Mouse (Mus musculus): ENCODE measurements around the gene Gap43. TPM values are rescaled to one million over a fixed set of nuclear protein-coding genes. Genes with fewer than 3 reads are reported as not detected.
"Not testable (repeated sequence)": the region's sequence is repeated elsewhere in the genome, so short reads cannot be mapped to it uniquely, and the experiment has no call there.

Gene Gap43
- polyA plus RNA-seq, 1 experiment from 2014 or later, result 719 TPM

GRCm38 (mm10) chr16:42262935-42263542 lies 77.4 kb downstream of the Gap43 start:
- H3K9me3 ChIP-seq, result no peaks in the 10 kb centered on the region
- H3K4me1 ChIP-seq, result no peaks in the 10 kb centered on the region
- H3K36me3 ChIP-seq, result no peaks in the 10 kb centered on the region
- no peak overlapping the region for H3K4me2 ChIP-seq (replicated peaks)
- 66% methylated on average over 5 of the region's 5 CpGs for WGBS
- peak; percentile 60; the same call in 1 of the 2 replicates for ATAC-seq (replicated peaks)
- peak overlapping the region; percentile 20; the same call in 1 of the 2 replicates for H3K27ac ChIP-seq (replicated peaks)
- H3K27me3 ChIP-seq, result no peaks in the 10 kb centered on the region
- no peak overlapping the region for H3K9ac ChIP-seq (replicated peaks)
- no peak overlapping the region for H3K4me3 ChIP-seq

GRCm38 (mm10) chr16:42255693-42256092 lies 84.8 kb downstream of the Gap43 start:
- Histone ChIP-seq H3K36me3 (no peaks in the 10 kb centered on the region), H3K9ac (replicated peaks) (no peak overlapping the region), H3K27me3 (no peaks in the 10 kb centered on the region), H3K4me2 (replicated peaks) (peak overlapping the region; percentile 30), H3K4me3 (no peak overlapping the region), H3K4me1 (peaks cover 17% of the 10 kb centered on the region), H3K9me3 (no peaks in the 10 kb centered on the region), H3K27ac (replicated peaks) (peak overlapping the region; percentile 86)
- WGBS, result 27% methylated on average over 11 of the region's 11 CpGs
- peak; percentile 94 for ATAC-seq (replicated peaks)

DNA sequence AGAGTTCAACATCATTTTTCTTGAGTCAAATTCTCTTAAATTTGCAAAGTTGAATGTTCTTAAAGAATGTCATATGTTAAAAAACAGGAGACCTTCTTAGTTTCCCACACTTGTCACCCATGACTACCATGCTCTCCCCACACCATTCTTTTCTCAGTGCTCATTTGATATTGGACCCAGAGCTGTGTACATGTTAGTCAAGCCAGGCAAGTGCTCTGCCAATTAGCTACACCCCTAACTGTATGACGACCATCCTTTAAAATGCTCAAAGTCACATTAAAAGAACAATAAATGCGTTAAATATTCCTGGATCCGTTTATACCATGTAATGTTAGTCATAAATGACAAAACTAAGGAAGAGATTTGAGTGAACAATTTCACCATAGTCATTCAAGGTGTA lies 85.2 kb downstream of the Gap43 start:
- Histone ChIP-seq H3K9ac (replicated peaks) (no peak overlapping the region), H3K27ac (replicated peaks) (peak overlapping the region; percentile 86), H3K4me3 (no peak overlapping the region), H3K27me3 (no peaks in the 10 kb centered on the region), H3K9me3 (no peaks in the 10 kb centered on the region), H3K4me2 (replicated peaks) (peak overlapping the region; percentile 30), H3K4me1 (peaks cover 17% of the 10 kb centered on the region), H3K36me3 (no peaks in the 10 kb centered on the region)
- peak; percentile 74 for ATAC-seq (replicated peaks)
- WGBS, result 68% methylated on average over 3 of the region's 3 CpGs

DNA sequence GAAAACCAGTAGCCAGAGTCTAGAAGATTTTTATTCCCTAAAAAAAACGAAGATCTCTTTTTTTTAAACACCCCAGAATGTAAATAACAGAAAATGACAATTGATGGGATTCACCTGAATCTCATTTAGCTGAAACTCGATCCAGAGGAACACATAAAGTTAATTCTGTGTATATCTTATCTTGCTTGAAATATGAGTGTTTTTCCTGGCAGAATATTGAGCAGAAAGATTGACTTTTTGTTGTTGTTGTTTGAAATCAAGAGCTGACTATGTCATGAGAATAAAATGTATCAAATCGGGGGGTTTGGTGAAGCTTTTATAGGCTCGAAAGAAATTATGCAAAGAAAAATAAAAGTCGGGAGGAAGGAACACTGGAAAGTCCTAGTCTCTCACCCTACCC lies 88.2 kb downstream of the Gap43 start:
- Histone ChIP-seq H3K27me3 (no peaks in the 10 kb centered on the region), H3K9me3 (no peaks in the 10 kb centered on the region), H3K9ac (replicated peaks) (no peak overlapping the region), H3K4me1 (peaks cover 17% of the 10 kb centered on the region), H3K36me3 (peaks cover 5% of the 10 kb centered on the region; the same call in 1 of the 2 replicates), H3K4me3 (no peak overlapping the region), H3K27ac (replicated peaks) (no peak overlapping the region), H3K4me2 (replicated peaks) (no peak overlapping the region)
- 79% methylated on average over 5 of the region's 5 CpGs for WGBS
- ATAC-seq (replicated peaks), result no peak

DNA sequence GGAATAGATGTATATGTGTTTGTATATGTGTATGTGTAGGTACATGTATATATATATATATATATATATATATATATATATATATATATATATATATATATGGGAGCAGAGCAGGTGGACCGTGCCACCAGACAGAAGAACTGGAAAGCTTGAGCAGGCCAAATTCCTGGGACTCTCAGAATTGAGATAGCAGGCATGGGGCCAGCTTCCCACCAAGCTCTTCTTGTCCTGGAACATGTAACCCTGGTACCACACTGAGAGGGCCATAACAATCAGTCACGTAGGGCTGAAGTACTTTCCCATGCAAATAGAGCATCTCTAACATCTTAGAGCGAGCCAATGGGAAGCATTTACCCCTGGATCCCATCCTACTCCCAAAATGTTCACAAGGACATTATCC lies 96.3 kb downstream of the Gap43 start:
- not testable (repeated sequence) for H3K4me1 ChIP-seq; H3K27ac ChIP-seq (replicated peaks); H3K36me3 ChIP-seq; ATAC-seq (replicated peaks); H3K4me3 ChIP-seq; H3K9me3 ChIP-seq; H3K27me3 ChIP-seq; H3K9ac ChIP-seq (replicated peaks); H3K4me2 ChIP-seq (replicated peaks)
- 79% methylated on average over 3 of the region's 3 CpGs for WGBS

GRCm38 (mm10) chr16:42231306-42231705 lies 109.1 kb downstream of the Gap43 start:
- H3K9ac ChIP-seq (replicated peaks), result no peak overlapping the region
- no peaks in the 10 kb centered on the region for H3K4me1 ChIP-seq
- no peak overlapping the region for H3K4me2 ChIP-seq (replicated peaks)
- no peaks in the 10 kb centered on the region for H3K27me3 ChIP-seq
- no peaks in the 10 kb centered on the region for H3K36me3 ChIP-seq
- ATAC-seq (replicated peaks), result no peak
- H3K9me3 ChIP-seq, result no peaks in the 10 kb centered on the region
- 76% methylated on average over 4 of the region's 4 CpGs for WGBS
- H3K4me3 ChIP-seq, result no peak overlapping the region
- no peak overlapping the region for H3K27ac ChIP-seq (replicated peaks)

Small RNAs within 50 kb of the gene (microRNA-seq; reads per million reads assigned to microRNA genes)
- 46.1 reads per million, percentile 42 among the genes with 10 or more reads in this experiment for gene Mir6540

Measured in forebrain, embryonic 15.5 days (tissue).